Mouse (Mus musculus): Measurements from ENCODE around the gene Muc4.

GRCm38 (mm10) chr16:32783324-32784062 lies 47.8 kb downstream of the Muc4 start:
- TF ChIP-seq CTCF (IDR thresholded peaks at IDR 0.05; ENCODE audit: borderline replicate concordance, control insufficient read depth, extremely low read depth, insufficient read depth, low read length, poor library complexity): no peak
- no peak for TF ChIP-seq POLR2A (IDR thresholded peaks at IDR 0.05; ENCODE audit: control insufficient read depth, extremely low read depth, insufficient read depth, low read length, poor library complexity)

Data from thymus, adult 2 months (tissue).